Mouse (Mus musculus): ENCODE measurements around the gene Gm45208. TPM values are rescaled to one million over a fixed set of nuclear protein-coding genes. Genes with fewer than 3 reads are reported as not detected.
A peak's percentile ranks its signal among the peaks of the same experiment; 100 is the strongest.
"Not testable (repeated sequence)": the region's sequence is repeated elsewhere in the genome, so short reads cannot be mapped to it uniquely, and the experiment has no call there.

Gene Gm45208
- polyA plus RNA-seq, 1 experiment from 2014 or later: not detected

DNA sequence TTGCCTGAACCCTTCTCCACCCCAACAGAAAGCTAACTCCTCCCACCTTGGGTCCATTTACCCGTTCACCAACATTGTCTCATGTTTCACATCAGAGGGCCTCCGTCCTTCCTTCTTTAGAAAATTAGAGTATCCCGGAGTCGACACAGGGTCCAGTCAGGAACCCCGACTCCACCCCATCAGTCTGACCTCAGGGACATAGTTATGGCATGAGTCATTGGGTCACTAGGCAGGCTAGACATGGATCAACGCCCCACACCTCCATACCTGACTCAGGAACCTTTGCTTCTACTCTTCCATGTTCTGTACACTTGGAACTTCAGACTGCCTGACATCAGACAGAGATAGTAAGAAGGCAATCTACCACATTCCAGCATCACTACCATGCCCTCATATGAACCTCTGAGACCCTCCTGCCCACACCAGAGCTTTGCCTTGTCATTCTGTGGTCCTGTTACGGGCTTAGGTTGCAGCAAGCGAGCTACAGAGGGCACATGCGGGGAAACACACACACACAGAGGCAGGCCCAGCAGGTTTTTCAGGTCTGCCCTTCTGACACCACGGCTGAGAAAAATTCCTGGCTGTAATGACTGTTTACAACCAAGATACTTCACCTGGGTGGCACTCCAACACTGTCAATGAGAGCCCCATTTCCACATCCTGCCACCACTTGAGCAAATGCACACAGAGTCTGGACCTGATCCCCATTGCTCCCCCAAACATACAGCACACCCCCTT lies 18.2 kb downstream of the Gm45208 start:
- Histone ChIP-seq H3K9ac (no peak overlapping the region), H3K4me2 (replicated peaks) (no peak overlapping the region), H3K4me3 (replicated peaks; ENCODE audit: low read length) (no peak overlapping the region), H3K27me3 (ENCODE audit: control insufficient read depth, insufficient read depth, low read length) (no peaks in the 10 kb centered on the region), H3K27ac (no peak overlapping the region), H3K9me3 (ENCODE audit: control insufficient read depth, low read length) (no peaks in the 10 kb centered on the region), H3K36me3 (replicated peaks; ENCODE audit: control insufficient read depth, insufficient read depth) (peaks cover 9% of the 10 kb centered on the region; the same call in 1 of the 2 replicates), H3K4me1 (replicated peaks; ENCODE audit: control insufficient read depth, insufficient read depth, low read length) (no peaks in the 10 kb centered on the region)
- 81% methylated on average over 10 of the region's 10 CpGs for WGBS
- ATAC-seq (ENCODE audit: low FRiP score): no peak
- no peak for DNase-seq (ENCODE audit: low spot score)

DNA sequence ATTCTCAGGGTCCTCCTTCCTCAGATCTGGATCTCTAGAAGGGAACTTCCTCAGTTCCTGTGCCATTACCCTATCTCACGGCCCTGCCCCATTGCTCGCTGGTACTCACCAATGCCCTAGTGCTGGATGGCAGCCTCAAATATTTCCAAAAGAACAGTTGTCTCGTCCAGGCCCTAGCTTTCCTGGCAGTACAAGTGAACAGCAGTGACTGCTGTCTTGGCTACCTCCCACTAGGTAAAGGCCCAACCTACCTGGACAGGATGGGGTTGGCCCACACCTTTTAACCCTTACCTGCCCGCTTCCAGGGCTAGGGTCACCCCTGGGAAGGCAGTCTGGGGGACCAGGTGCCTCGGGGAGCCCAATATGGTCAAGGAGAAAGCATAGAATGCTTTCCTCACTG lies 19.1 kb downstream of the Gm45208 start:
- ATAC-seq (ENCODE audit: low FRiP score): no peak
- Histone ChIP-seq H3K36me3 (replicated peaks; ENCODE audit: control insufficient read depth, insufficient read depth) (0 out of 2 replicates have a peak, but pooled peaks cover 7% of the 10 kb centered on the region), H3K9me3 (ENCODE audit: control insufficient read depth, low read length) (no peaks in the 10 kb centered on the region), H3K9ac (no peak overlapping the region), H3K27ac (no peak overlapping the region), H3K4me1 (replicated peaks; ENCODE audit: control insufficient read depth, insufficient read depth, low read length) (no peaks in the 10 kb centered on the region), H3K4me2 (replicated peaks) (no peak overlapping the region), H3K27me3 (ENCODE audit: control insufficient read depth, insufficient read depth, low read length) (no peaks in the 10 kb centered on the region), H3K4me3 (replicated peaks; ENCODE audit: low read length) (no peak overlapping the region)
- DNase-seq (ENCODE audit: low spot score): no peak
- WGBS: 80% methylated on average over 5 of the region's 5 CpGs

DNA sequence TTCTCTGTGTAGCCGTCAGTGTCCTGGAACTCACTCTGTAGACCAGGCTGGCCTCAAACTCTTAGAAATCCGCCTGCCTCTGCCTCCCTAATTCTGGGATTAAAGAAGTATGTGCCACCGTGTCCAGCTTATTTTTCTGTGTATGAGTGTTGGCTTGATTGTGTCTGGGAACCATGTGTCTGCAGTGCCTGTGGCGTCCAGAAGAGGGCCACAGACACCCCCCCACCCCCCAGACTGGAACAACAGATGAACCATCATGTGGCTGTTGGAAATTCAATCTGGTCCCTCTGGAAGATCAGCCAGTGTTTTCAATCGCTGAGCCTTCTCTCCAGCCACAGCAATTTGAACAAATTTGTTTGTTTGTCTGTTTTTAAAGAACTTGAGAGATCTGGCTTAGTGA lies 21.4 kb downstream of the Gm45208 start:
- WGBS: 68% methylated on average over 5 of the region's 5 CpGs
- H3K36me3 ChIP-seq (replicated peaks; ENCODE audit: control insufficient read depth, insufficient read depth): no peaks in the 10 kb centered on the region
- no peaks in the 10 kb centered on the region for H3K27me3 ChIP-seq (ENCODE audit: control insufficient read depth, insufficient read depth, low read length)
- no peaks in the 10 kb centered on the region for H3K4me1 ChIP-seq (replicated peaks; ENCODE audit: control insufficient read depth, insufficient read depth, low read length)
- no peak overlapping the region for H3K27ac ChIP-seq
- no peak overlapping the region for H3K4me2 ChIP-seq (replicated peaks)
- no peak for ATAC-seq (ENCODE audit: low FRiP score)
- H3K4me3 ChIP-seq (replicated peaks; ENCODE audit: low read length): no peak overlapping the region
- no peak overlapping the region for H3K9ac ChIP-seq
- H3K9me3 ChIP-seq (ENCODE audit: control insufficient read depth, low read length): no peaks in the 10 kb centered on the region
- no peak for DNase-seq (ENCODE audit: low spot score)

DNA sequence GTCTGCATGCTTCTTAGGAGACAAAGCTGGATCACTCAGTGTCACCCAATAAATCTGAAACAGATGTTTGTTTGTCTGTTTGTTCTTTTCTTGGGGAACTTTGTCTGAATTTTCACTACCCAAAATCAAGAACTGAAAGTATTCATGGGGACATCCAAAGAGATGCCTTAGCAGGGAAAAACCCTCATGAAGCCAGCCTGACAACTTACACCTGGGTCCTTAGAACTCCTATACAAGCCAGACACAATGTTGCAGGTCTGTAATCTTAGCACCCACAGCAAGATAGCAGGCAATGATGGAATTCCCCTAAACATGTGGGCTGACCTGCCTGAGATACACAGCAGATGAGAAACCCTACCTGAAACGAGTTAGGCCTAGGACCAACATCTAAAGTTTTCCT lies 22.9 kb downstream of the Gm45208 start:
- WGBS: 72% methylated on average over 1 of the region's 1 CpGs

DNA sequence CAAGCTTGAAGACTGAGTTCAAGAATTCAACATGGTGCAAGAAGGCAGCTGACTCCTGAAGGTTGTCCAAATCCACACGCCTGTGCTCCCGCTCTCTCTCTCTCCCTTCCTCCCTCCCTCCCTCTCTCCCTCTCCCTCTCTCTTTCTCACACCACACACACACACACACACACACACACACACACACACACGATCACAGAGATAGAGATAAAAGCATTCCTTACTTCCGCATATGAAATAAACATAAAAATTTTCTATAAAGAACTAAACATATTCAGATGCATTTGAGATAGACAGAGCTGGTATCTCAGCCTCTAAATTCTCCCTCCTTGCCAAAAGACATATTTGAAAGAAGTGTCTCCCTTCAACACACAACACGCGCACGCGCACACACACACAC lies 23.4 kb downstream of the Gm45208 start:
- Histone ChIP-seq H3K36me3 (replicated peaks; ENCODE audit: control insufficient read depth, insufficient read depth) (no peaks in the 10 kb centered on the region), H3K9me3 (ENCODE audit: control insufficient read depth, low read length) (no peaks in the 10 kb centered on the region), H3K27ac (no peak overlapping the region), H3K4me3 (replicated peaks; ENCODE audit: low read length) (no peak overlapping the region), H3K27me3 (ENCODE audit: control insufficient read depth, insufficient read depth, low read length) (no peaks in the 10 kb centered on the region), H3K4me2 (replicated peaks) (no peak overlapping the region), H3K9ac (no peak overlapping the region), H3K4me1 (replicated peaks; ENCODE audit: control insufficient read depth, insufficient read depth, low read length) (0 out of 2 replicates have a peak, but pooled peaks cover 5% of the 10 kb centered on the region)
- 93% methylated on average over 8 of the region's 8 CpGs for WGBS
- no peak for ATAC-seq (ENCODE audit: low FRiP score)
- DNase-seq (ENCODE audit: low spot score): no peak

More for the DNA sequence above, 22.9 kb downstream of the Gm45208 start:
- H3K4me2 ChIP-seq (replicated peaks): no peak overlapping the region
- H3K4me1 ChIP-seq (replicated peaks; ENCODE audit: control insufficient read depth, insufficient read depth, low read length): 0 out of 2 replicates have a peak, but pooled peaks cover 5% of the 10 kb centered on the region
- H3K27me3 ChIP-seq (ENCODE audit: control insufficient read depth, insufficient read depth, low read length): no peaks in the 10 kb centered on the region
- no peak for DNase-seq (ENCODE audit: low spot score)
- H3K9me3 ChIP-seq (ENCODE audit: control insufficient read depth, low read length): no peaks in the 10 kb centered on the region
- H3K36me3 ChIP-seq (replicated peaks; ENCODE audit: control insufficient read depth, insufficient read depth): no peaks in the 10 kb centered on the region
- no peak for ATAC-seq (ENCODE audit: low FRiP score)
- H3K4me3 ChIP-seq (replicated peaks; ENCODE audit: low read length): no peak overlapping the region
- H3K9ac ChIP-seq: no peak overlapping the region
- H3K27ac ChIP-seq: no peak overlapping the region

DNA sequence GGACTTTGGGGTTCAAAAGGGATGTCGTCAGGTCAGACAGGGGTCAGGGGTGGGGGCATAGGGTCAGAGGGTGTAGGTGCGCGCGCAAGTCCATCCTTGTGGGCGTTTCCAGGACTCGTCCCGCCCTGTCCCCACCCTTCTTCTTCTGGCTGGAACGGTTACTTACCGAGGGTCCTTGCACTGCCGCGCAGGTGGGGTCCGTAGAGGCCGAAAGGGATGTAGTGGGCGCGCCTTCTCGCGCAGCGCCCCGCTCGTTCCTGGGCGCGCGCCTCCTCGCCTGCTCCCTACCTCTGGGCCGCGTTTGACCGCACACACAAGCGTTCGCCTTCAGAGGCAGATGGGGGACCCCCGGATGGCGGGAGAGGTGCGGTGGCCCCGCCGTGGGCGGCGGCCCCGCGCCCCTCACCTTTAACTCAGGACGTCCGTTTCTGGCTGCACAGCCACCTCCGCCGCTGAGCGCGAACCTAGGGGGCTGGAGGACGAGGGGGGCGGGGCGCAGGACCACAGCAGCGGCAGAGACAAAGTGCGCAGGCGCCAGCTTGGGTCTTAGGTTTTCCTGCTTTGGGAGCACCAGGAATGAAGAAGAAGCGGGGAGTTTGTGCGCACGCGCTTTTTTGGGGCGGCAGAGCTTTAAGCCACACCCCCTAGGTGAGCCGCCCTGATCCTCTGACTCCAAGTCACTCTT lies 28.5 kb downstream of the Gm45208 start, which contains the start of gene Ccdc120:
Gene Ccdc120 (minus strand): TSS at position 474 of the 685 bp plus-strand sequence.
- peak; percentile 86 for DNase-seq (ENCODE audit: low spot score)
- H3K27ac ChIP-seq: peak within 1 kb of the TSS; percentile 47; the same call in 1 of the 2 replicates
- peak within 1 kb of the TSS; percentile 59 for H3K4me2 ChIP-seq (replicated peaks)
- H3K36me3 ChIP-seq (replicated peaks; ENCODE audit: control insufficient read depth, insufficient read depth): no peaks in the 10 kb centered on the region
- WGBS: 12% methylated on average over 53 of the region's 56 CpGs
- H3K4me1 ChIP-seq (replicated peaks; ENCODE audit: control insufficient read depth, insufficient read depth, low read length): 0 out of 2 replicates have a peak, but pooled peaks cover 5% of the 10 kb centered on the region
- H3K9ac ChIP-seq: peak within 1 kb of the TSS; percentile 79
- H3K9me3 ChIP-seq (ENCODE audit: control insufficient read depth, low read length): no peaks in the 10 kb centered on the region
- H3K27me3 ChIP-seq (ENCODE audit: control insufficient read depth, insufficient read depth, low read length): no peaks in the 10 kb centered on the region
- H3K4me3 ChIP-seq (replicated peaks; ENCODE audit: low read length): peak within 1 kb of the TSS; percentile 63
- ATAC-seq (ENCODE audit: low FRiP score): peak; percentile 91

DNA sequence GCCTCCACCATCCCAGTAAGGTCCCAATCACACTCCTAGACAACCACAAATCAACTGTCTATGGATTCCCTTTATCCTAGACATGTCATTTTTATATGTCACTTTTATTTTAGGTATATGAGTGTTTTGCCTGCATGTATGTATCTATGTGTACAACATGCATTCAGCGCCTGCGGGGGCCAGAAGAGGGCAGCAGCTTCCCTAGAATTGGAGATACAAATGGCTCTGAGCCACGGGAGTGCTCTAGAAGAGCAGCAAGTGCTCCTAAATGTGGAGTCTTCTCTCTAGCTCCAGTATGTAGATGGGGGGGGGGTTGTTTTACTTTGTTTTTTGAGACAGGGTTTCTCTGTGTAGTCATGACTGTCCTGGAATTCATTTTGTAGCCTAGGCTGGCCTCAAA lies 31.6 kb downstream of the Gm45208 start:
- not testable (repeated sequence) for DNase-seq (ENCODE audit: low spot score); H3K36me3 ChIP-seq (replicated peaks; ENCODE audit: control insufficient read depth, insufficient read depth); H3K4me3 ChIP-seq (replicated peaks; ENCODE audit: low read length); H3K27ac ChIP-seq; H3K4me1 ChIP-seq (replicated peaks; ENCODE audit: control insufficient read depth, insufficient read depth, low read length); H3K9ac ChIP-seq; H3K27me3 ChIP-seq (ENCODE audit: control insufficient read depth, insufficient read depth, low read length); H3K4me2 ChIP-seq (replicated peaks); ATAC-seq (ENCODE audit: low FRiP score); H3K9me3 ChIP-seq (ENCODE audit: control insufficient read depth, low read length)
- 14% methylated on average over 3 of the region's 3 CpGs for WGBS

DNA sequence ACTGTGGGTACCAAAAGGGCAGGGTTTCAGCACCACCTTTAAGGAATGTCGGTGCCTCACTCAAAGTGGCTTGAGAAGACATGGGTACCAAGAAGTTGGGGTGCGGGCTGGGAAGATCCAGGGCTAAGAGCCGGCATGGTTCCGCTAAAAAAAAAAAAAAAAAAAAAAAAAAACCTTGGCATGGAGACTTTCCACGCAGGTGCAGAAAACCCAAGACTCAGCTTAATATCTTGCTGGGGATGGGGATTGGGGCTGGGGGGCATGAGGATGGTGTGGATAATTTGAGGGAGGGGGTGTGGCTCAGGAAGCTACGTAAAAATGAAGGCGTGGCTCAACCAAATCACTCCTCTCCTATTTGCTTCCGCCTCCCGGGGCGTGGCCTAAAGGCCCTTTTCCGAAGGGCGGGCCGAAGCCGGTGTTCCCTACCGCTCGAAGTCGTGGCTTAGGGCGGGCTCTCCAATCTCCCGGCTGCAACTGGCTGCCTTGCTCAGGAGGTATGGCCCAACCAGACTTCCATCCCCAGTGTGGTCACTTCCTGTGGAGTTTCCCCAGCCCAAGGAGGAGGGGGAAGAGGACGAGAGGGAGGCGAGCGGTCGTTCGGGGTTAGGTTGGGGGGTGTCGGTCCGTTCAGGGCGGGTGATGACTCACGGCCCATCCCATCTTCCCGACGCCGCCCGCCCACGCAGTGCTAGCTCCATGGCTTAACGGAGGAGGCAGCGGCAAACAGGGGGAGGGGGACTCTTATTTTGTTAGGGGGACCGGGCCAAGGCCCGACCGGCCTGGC lies 40.3 kb downstream of the Gm45208 start, which contains the start of gene Tfe3:
Gene Tfe3 (plus strand): TSS at position 424 of the 784 bp plus-strand sequence.
- peaks cover 6% of the 10 kb centered on the region; the same call in 1 of the 2 replicates for H3K4me1 ChIP-seq (replicated peaks; ENCODE audit: control insufficient read depth, insufficient read depth, low read length)
- ATAC-seq (ENCODE audit: low FRiP score): peak; percentile 95
- no peaks in the 10 kb centered on the region for H3K9me3 ChIP-seq (ENCODE audit: control insufficient read depth, low read length)
- peak within 1 kb of the TSS; percentile 60 for H3K4me3 ChIP-seq (replicated peaks; ENCODE audit: low read length)
- peak within 1 kb of the TSS; percentile 65 for H3K9ac ChIP-seq
- no peaks in the 10 kb centered on the region for H3K27me3 ChIP-seq (ENCODE audit: control insufficient read depth, insufficient read depth, low read length)
- 9% methylated on average over 33 of the region's 38 CpGs for WGBS
- H3K4me2 ChIP-seq (replicated peaks): peak within 1 kb of the TSS; percentile 67
- peak within 1 kb of the TSS; percentile 57; the same call in 1 of the 2 replicates for H3K27ac ChIP-seq
- peak; percentile 84 for DNase-seq (ENCODE audit: low spot score)
- peaks cover 8% of the 10 kb centered on the region; the same call in 1 of the 2 replicates for H3K36me3 ChIP-seq (replicated peaks; ENCODE audit: control insufficient read depth, insufficient read depth)

DNA sequence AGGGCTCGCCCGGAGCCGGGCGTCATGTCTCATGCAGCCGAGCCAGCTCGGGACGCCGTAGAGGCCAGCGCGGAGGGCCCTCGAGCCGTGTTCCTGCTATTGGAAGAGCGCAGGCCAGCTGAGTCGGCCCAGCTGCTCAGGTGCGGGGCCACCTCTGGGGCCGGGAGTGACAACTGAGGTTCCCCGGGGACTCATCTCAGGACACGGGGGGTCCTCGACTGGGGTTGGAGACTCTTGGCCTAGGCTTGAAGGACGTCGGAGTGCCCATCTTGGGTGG lies 40.8 kb downstream of the Gm45208 start:
- Histone ChIP-seq H3K27ac (peak overlapping the region; percentile 57; the same call in 1 of the 2 replicates), H3K4me2 (replicated peaks) (peak overlapping the region; percentile 67), H3K27me3 (ENCODE audit: control insufficient read depth, insufficient read depth, low read length) (no peaks in the 10 kb centered on the region), H3K9me3 (ENCODE audit: control insufficient read depth, low read length) (no peaks in the 10 kb centered on the region), H3K9ac (peak overlapping the region; percentile 65), H3K4me3 (replicated peaks; ENCODE audit: low read length) (peak overlapping the region; percentile 60), H3K36me3 (replicated peaks; ENCODE audit: control insufficient read depth, insufficient read depth) (peaks cover 13% of the 10 kb centered on the region; the same call in 1 of the 2 replicates), H3K4me1 (replicated peaks; ENCODE audit: control insufficient read depth, insufficient read depth, low read length) (peaks cover 6% of the 10 kb centered on the region; the same call in 1 of the 2 replicates)
- WGBS: 20% methylated on average over 21 of the region's 21 CpGs
- ATAC-seq (ENCODE audit: low FRiP score) (0 out of 2 replicates have a peak, but pooled peaks have one; percentile 4), DNase-seq (ENCODE audit: low spot score) (no peak)
